Mouse (Mus musculus): ENCODE measurements at regions not wholly inside any gene's neighbourhood (a gene's known extent, or its start where the extent isn't known, plus 50 kb on each side); places are given as distances from the start of the nearest gene placed in this dataset.
A peak's percentile ranks its signal among the peaks of the same experiment; 100 is the strongest.

DNA sequence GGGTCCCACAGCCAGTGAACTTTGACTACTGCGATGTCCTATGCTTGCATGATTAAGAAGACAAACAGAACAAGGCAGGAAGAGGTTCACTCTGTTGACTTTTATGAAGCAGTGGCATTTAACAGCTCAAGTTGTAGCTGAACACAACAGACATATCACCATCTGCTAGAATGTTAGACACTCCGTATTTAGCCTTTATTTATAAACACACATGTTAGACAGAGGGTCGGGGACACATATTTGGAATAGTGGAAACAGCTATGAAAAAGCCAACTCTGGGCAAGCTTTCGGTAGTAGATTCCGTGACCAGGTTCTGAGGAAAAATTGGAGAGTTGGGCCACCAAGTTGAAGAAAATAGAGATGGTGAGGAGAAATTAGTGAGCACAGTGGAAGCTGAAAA is 775.6 kb upstream of the Fam98a start:
- DNase-seq: no peak

- DNase-seq: peak; percentile 31 to 35
These were observed 742.9 kb upstream of the Fam98a start for GRCm38 (mm10) chr17:76294630-76295029.
